Mouse (Mus musculus) kidney, postnatal 14 days (tissue): ENCODE measurements at regions not wholly inside any gene's neighbourhood (a gene's known extent, or its start where the extent isn't known, plus 50 kb on each side); places are given as distances from the start of the nearest gene placed in this dataset.

Source experiments
- DNase-seq: peaks from one replicate; pipeline ENCODE4 v3.0.0; 2022; ENCODE audit warnings: mixed read lengths

- no peak for DNase-seq
Measured at GRCm38 (mm10) chr6:31645261-31645660, 81.5 kb upstream of the Podxl start.

- no peak for DNase-seq
Measured at GRCm38 (mm10) chr6:31644504-31644903, 80.7 kb upstream of the Podxl start.

GRCm38 (mm10) chr6:31642451-31642942 is 78.7 kb upstream of the Podxl start:
- DNase-seq, result peak; percentile 88

GRCm38 (mm10) chr6:31640745-31641144 is 77.0 kb upstream of the Podxl start:
- DNase-seq, result no peak

GRCm38 (mm10) chr6:31639460-31639859 is 75.7 kb upstream of the Podxl start:
- peak; percentile 82 for DNase-seq

- DNase-seq, result no peak
Measured at GRCm38 (mm10) chr6:31638434-31639220, 74.8 kb upstream of the Podxl start.

- DNase-seq, result no peak
Measured at GRCm38 (mm10) chr6:31637371-31638052, 73.7 kb upstream of the Podxl start.

GRCm38 (mm10) chr6:31636954-31637353 is 73.2 kb upstream of the Podxl start:
- no peak for DNase-seq

GRCm38 (mm10) chr6:31632485-31632884 is 68.7 kb upstream of the Podxl start:
- DNase-seq, result no peak

- no peak for DNase-seq
Measured at GRCm38 (mm10) chr6:31630009-31630408, 66.2 kb upstream of the Podxl start.

- no peak for DNase-seq
Measured at GRCm38 (mm10) chr6:31627912-31628311, 64.1 kb upstream of the Podxl start.

- DNase-seq, result no peak
Measured at GRCm38 (mm10) chr6:31625055-31625454, 61.3 kb upstream of the Podxl start.

- no peak for DNase-seq
Measured at GRCm38 (mm10) chr6:31624374-31624773, 60.6 kb upstream of the Podxl start.

GRCm38 (mm10) chr6:31621023-31621422 is 57.2 kb upstream of the Podxl start:
- no peak for DNase-seq

- DNase-seq, result no peak
Measured at GRCm38 (mm10) chr6:31618852-31619251, 55.1 kb upstream of the Podxl start.

GRCm38 (mm10) chr6:31617341-31617740 is 53.6 kb upstream of the Podxl start:
- peak; percentile 65 for DNase-seq

- no peak for DNase-seq
Measured at GRCm38 (mm10) chr6:31615426-31615970, 51.7 kb upstream of the Podxl start.

- no peak for DNase-seq
Measured at GRCm38 (mm10) chr6:31614563-31614962, 50.8 kb upstream of the Podxl start.

GRCm38 (mm10) chr6:31613590-31614319 is 50.0 kb upstream of the Podxl start:
- DNase-seq, result peak; percentile 40
